Mouse (Mus musculus): ENCODE results near the gene Gm8947.

GRCm38 (mm10) chr1:151180167-151180566, 12.0 kb upstream of the Gm8947 start:
- no peak for TF ChIP-seq POLR2A (IDR thresholded peaks at IDR 0.05; ENCODE audit: low read depth, low read length)
- TF ChIP-seq CTCF (IDR thresholded peaks at IDR 0.05; ENCODE audit: borderline replicate concordance, insufficient read depth, low read length) = no peak
